Mouse (Mus musculus): ENCODE results near the gene Siglec1. TPM values are rescaled to one million over a fixed set of nuclear protein-coding genes. Genes with fewer than 3 reads are reported as not detected.
"Not testable (repeated sequence)": the region's sequence is repeated elsewhere in the genome, so short reads cannot be mapped to it uniquely, and the experiment has no call there.

Gene Siglec1
- under 1 TPM; 0.55 to 0.57 TPM for total RNA-seq (2021)
- long read RNA-seq, experiment 1: 0 reads
- long read RNA-seq, experiment 2: 0 reads

DNA sequence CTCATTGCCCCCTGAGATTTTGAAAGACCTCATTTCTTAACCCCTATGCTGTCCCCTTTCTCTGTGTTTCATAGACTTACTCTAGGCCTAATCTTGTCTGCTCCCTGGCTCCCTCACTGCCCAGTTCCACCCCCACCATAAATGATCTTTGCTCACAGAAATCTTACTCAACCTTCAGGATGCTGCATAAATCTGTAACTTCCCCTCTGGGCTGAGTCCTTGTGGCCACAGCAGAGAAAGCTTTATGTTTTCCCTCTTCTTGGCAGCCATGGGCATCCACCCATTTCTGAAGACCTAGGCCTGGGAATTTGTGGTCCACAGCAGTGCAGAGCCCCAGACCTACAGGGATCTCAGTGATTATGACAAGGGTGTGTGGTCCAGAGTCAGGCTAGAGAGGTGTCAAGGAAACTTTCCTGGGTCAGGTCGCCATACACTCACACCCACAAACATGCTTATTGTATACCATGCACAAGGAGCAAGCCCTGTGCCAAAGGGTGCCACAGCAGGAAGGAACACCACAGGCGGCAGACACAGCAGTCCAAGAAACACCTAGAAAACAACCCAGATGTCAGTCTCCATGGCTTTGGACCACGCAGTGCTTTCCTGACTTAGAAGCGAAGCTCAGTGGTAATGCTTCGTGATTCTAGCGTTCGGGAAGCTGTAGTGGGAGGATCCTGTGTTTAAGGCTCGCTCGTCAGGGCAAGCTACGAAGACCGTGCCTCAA is at the start of gene Siglec1:
Siglec1 (minus strand) TSS at position 99 of the 724 bp plus-strand sequence.
- no peak for DNase-seq (ENCODE audit: low spot score in 2 of 2)

DNA sequence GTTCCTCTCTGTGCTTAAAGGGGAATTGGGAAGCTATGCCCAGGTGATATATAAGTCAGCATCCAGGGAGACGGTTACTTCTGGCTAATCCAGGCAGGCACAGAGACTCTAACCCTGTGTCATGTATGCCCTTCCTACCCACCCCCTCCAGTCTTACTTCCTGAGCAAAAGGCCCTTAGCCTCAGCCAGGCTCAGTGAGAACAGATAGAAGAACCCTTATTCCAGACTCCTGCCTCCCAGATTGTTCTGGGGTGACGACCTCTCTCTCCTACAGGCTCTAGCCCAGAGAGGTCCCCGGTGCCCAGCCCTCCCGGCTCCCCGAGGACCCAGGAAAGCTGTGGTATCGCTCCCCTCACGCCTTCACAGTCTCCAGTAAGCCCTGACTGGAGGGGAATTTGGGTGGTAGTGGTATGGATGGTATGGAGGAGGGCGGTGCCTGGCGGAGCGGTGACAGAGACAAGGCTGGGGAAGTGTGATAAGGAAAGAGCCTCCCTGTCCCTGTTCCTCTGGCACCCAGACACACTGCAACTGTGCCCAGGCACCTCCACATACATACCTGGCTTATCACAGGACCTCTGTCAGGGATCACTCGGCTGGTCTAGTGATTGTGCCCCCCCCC is 49.1 kb upstream of the Siglec1 start:
- DNase-seq (ENCODE audit: low spot score in 2 of 2): no peak

DNA sequence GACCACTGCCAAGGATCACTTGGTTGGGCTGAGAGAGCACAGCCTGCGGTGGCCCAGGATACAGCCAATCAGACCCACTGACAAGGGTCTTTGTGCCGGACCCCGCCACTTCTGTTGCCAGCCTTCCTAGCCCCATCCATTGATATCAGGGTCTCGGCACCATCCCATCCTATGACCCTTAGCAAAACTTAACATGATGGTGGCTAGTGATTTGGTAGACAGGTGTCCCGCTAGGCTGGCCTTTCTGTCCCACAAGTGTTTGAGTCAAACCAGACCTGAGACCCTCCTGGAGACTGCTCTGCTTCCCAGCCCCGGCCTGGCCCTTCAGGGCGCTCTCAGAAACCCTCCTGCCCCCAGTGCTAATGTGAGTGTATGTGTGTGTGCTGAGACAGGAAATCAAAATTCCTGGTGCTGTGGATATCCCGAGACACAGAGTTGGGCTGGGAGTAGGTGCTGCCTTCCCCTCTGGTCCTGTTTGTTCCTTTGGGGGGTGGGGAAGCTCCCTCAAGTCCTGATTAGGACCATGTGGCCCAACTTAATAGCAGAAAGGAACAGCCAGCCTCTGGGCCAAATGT is 48.3 kb upstream of the Siglec1 start:
- DNase-seq (ENCODE audit: low spot score in 2 of 2): no peak

DNA sequence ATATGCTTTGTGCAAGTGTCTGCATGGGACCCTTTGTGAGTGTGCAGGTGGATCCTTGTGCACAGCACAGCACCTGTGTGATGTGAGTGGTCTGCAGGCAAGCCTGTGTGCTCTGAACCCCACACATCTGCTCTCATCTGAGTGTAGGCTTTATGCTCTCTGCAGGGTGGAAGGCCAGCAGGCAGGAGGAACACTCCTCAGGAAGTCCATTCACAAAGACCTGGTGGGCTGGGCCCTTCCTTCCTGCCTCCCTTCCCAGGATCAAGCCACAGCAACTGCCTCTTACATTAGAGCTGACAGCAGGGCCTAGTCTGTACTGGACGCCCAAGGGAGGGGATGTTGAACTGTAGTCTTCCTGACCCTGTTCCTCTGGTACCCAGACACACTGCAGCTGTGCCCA is 47.8 kb upstream of the Siglec1 start:
- no peak for DNase-seq (ENCODE audit: low spot score in 2 of 2)

DNA sequence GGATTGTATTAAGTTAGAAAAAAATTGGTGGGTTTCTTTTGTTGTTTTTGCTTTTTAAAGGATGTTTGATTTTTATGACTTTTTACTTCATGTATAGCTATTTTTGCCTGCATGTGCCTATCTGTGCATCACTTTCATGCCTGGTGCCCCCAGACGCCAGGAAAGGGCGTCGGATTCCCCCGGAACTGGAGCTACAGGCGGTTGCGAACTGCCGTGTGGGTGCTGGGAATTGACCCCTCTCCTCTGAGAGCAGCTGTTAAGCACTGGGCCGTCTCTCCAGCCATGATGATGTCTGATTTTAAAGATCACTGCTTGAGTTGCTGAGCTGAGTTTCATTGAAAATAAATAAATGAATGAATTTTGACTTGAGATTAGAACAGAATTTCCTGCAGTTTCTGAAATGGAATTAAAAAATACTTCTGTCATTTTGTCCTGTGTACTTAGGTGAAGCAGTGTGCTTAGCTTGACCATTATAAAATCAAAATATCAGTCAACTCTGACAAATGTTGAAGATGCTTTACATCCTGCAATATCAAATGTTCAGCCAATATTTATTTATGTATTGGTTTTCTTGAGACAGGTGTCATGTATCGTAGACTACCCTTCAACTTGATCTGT is 46.5 kb upstream of the Siglec1 start, which contains the start of gene Gm11037:
Gm11037 (plus strand) TSS at position 568 of the 618 bp plus-strand sequence.
- no peak for DNase-seq (ENCODE audit: low spot score in 2 of 2)

DNA sequence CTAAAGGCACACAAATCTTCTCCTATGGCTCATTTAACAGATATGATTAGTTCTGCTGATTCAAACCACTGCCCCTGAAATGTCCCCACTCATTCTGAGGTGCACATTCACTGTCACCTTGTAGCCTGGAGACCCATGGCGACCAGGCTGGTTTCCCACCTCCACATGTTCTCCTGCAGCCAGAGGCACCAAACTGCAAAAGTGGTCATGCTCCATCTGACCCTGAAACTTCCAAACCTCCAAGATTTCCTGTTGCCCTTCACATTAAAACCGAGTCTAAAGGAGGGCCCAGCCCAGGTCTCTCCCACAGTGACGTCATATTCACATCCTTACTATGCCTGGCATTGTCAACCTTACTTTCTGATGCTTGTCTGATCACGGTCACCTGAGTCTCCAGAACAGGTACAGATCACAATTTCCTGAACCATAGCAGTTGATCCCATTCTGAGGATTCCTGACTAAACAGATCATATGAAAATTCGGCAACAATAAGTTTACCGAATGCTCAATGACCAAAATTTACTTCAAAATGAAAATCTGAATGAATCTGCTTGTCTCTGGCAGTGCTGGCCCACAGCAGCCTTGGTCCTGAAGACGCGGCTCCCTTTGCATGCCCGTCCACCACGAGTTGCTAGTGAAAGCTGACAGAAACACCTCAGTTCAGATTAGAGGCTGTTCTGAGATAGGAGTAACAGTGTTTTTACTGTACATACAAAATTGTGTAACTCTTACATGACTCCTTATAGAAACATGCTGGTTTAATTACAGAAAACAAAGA is 45.7 kb upstream of the Siglec1 start:
- DNase-seq (ENCODE audit: low spot score in 2 of 2): no peak

DNA sequence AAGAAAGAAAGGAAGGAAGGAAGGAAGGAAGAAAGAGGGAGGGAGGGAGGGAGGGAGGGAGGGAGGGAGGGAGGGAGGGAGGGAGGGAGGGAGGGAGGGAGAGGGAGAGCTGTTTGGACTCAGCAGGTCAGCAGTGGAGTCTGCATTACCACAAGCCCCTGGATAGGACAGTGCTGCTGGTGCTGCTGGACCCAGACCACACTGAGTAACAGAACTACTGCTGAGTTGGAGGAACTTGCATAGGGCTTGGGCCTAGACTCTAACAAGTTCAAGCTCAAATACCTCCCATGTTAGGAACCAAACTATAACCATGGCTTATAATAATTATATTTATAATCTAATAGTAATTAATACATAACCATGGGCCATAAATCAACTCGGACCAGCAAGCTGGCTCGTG is 44.3 kb upstream of the Siglec1 start:
- no peak for DNase-seq (ENCODE audit: low spot score in 2 of 2)

DNA sequence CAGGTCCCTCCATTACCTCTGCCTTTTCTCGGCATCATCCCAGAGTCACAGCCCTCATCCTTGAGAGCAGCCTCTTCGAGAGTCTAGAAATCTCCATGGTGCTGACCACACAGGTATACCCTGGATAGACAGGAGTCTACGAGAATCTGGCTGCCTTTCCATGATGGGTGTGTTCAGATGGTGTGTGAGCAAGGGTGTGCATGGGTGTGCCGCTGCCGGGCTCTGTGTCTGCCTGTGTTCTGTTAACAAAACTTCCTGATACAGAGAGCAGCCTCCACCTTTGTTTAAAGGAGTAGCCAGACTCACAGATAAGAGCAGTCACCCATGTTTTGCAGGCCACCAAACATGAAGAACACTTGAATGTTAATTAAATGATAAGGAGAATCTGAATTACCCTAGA is 43.3 kb upstream of the Siglec1 start:
- DNase-seq (ENCODE audit: low spot score in 2 of 2): no peak

DNA sequence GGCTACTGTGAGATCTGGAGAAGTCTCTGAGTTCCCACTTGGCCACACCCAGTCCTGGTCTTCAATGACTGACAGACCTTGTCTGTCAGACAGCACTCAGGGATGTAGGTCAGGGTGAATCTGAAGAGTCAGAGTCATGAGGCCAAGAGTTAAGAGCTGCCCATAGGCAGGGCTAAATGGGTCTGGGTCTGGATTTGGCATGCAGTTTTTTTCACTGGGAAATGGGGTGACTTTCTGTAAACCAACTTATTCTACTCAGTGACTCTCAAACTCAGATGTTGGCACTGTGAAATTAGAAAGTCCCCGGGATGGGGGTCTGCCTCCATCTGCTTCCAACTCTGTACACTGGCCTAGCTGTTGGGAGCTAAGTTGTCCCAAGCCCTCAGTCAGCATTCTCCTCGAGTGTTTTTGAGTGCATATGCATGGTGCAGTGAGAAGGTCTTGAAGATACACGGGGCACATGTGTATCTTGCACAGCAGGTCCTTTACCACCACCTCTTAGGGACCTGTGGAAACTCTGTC is 42.1 kb upstream of the Siglec1 start:
- no peak for DNase-seq (ENCODE audit: low spot score in 2 of 2)

DNA sequence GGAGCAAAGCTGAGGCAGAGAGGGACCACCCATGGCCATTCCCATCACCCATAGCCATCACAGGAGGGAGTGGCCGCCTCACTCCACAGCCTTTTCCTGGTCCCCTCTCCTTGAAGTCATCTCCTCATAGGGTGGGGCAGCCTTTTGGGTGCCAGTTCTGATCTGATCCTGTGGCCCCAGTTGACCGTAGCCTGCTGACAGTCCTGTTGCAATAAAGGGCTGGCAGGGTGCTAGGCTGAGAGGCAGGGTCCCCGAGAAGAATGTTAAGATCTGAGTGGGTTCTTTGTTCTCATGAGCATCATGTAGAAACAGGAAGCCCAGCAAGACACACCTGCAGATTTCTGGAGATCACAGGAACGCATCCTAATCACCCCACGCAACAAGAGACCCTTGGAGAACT is 41.6 kb upstream of the Siglec1 start:
- DNase-seq (ENCODE audit: low spot score in 2 of 2): no peak

DNA sequence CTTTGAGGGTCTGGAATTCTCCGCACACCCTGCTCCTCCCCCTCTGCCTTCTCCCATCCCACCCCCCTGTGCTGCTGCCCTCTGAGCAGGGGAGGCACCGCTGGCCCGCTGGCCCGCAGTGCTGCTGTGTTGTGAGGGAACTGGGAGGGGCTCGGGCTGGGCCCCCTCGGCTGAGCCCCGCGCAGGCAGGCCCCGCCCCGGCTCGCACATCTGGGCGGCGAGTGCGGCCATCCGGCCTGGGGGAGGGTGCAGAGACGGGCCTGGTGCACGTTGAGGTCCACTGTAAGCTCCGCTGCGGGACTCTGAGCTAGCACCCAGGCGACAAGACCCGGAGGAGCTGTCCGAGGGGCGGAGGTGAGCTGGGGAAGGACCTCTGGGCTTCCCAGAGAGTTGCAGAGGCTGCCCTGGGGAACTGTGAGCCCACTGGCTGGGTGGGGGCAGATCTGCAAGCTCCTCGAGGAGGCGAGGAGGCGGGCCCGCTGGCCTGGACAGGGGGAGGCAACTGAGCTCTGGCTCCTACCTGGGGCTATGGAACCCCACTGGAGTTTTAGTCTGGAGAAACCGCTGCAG is 40.7 kb upstream of the Siglec1 start, which contains the start of gene Hspa12b:
Hspa12b (plus strand) TSS at position 120 of the 570 bp plus-strand sequence.
- DNase-seq (ENCODE audit: low spot score in 2 of 2): no peak

DNA sequence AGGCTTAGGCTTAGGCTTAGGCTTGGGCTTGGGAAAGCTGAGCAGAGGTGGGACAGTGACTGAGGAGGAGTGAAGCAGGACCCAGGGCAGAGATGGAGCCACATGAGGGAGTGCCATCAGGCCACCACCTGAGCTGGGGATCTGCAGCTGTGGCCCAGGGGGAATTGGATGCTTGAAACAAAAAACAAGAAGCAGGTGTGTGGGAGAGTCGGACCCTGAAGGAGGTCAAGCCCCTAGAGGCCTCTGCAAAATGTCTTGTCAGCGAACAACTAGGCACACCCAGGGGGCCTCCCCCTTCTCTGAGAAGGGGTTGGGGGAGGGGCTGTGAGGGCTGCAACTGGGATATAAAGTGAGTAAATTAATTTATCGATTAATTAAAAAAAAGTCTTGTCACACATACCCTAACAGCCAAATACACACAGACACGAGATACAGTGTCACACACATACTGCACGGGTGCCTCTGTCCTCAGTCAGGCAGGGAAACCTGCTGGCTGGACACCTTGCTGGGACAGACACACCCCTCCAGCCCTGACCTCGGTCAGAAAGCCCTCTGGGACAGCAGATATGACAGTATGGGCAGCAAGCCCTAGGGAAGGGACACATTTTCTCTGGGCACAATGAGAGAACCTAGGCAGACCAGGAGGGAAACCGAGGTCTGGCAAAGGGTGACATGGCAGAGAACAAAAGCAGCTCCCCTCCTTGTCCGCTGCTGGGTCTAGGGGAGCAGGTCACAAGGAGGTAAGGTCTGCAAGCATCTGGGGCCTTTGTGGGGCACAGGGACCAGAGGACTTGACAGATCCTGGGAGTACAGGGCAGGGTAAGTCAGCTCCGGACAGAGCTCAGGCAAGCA is 39.6 kb upstream of the Siglec1 start:
- no peak for DNase-seq (ENCODE audit: low spot score in 2 of 2)

DNA sequence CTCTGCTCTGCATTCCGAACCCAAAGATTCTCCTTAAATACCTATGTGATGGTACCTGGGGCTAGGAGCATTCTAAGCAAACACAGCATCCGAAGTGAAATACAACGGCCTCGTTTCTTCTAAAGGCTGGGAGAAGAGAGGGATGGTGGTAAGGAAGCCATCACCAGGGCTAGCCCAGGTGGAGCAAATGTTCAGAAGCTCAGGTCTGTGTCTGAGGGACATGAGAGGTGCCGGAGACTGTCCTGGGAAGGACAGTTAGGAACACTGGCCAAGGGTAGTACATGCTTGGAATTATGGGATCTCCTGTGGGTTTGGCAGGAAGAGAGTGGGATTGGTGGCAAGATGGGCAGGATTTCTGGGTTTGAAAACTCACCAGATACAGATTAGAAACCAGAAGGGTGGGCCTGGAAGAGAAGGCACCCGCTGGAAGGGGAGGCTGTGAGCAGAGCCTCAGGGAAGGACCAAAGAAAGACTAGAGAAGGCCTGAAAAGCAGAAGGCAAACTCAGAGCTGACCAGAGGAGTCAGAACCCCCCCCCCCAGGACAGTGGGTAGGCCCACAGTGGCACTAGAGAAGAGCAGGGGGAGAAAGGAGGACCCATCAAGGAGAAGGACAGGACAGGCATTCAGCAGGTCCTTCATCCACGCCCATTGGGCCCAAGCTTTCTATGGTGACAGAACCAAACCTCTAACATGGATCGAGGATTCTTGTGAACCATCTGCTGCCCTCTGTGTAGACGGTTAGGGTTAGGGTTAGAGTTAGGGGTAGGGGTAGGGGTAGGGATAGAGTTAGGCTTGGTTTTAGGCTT is 38.8 kb upstream of the Siglec1 start:
- DNase-seq (ENCODE audit: low spot score in 2 of 2): no peak

DNA sequence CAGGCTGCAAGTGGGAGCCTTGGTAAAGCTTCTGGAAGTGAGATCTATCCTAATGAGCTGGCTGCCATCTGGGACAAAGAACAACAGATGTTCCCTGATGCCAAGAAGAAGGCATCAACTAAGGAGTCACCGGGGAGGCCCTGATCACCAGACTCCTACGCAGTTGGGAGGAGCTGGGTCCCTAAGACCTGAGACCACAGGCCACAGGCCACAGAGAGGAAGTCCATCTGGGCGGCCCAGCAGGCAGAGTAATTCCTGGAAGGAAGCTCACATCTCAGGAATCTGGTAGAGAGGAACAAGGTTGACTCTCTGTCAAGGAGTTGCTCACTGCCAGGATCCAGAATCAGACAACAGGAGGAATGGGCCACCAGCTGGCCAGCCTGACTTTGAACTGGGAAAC is 37.6 kb upstream of the Siglec1 start:
- peak in 1 of 2 experiments; percentile 23 for DNase-seq (ENCODE audit: low spot score in 2 of 2)

DNA sequence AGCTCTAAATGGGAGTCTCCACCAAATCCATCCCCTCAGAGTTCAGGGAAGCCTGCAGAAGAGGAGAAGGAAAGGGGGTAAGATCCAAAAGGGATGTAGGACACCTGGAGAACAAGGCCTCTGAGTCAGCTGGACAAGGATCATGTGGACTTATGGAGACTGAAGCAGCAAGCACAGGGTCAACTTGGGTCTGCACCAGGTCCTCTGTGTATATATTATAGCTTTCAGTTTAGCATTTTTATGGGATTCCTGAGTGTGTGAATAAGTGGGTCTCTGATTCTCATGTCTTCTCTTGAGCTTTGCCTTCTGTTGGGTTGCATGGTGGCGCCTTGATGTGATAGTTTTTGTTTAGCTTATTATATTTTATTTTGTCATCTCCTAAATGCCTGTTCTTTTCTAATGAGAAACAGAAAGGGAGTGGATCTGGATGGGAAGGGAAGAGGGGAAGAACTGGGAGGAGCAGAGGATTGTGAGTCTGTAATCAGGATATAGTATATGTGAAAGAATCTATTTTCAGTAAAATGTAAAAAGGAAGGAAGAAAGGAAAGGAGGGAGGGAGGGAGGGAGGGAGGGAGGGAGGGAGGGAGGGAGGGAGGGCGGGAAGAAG is 32.5 kb upstream of the Siglec1 start:
- no peak for DNase-seq (ENCODE audit: low spot score in 2 of 2)

DNA sequence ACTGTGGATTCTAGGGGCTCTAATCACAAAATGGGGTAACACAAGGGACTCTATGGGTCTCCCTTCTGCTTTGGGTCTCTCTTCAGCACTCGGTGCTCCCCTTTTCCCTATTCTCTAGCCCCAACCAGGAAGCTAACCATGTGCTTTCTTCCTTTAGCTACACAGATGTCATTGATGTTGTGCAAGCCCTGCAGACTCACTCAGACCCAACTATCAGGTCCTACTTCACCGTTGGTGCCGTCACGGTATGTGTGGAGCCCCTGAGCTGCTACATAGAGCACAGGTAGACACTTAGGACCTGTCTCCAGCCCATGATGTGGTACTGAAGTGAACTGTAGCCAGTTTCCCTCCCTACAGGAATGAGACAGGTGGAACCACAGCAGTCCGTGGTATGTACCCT is 19.4 kb upstream of the Siglec1 start:
- DNase-seq (ENCODE audit: low spot score in 2 of 2): no peak

DNA sequence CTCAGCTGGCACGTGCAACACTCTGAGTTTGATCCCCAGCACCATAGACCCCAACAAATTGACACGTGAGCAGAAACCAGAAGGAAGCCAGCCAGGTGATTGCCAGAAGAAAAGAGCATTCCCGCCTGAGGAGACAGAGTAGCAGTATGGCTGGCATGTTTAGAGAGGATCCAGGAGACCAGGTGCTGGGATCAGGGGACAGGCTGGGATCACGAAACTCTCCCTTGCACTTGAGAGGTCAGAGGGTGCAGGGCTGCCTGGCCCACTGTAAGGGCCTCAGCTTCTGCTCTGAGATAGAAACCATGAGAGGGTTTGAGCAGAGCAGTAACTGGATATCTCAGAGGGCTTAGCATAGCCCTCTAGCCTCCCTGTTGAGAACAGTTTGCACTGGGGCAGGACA is 18.5 kb upstream of the Siglec1 start:
- DNase-seq (ENCODE audit: low spot score in 2 of 2): not testable (repeated sequence)

DNA sequence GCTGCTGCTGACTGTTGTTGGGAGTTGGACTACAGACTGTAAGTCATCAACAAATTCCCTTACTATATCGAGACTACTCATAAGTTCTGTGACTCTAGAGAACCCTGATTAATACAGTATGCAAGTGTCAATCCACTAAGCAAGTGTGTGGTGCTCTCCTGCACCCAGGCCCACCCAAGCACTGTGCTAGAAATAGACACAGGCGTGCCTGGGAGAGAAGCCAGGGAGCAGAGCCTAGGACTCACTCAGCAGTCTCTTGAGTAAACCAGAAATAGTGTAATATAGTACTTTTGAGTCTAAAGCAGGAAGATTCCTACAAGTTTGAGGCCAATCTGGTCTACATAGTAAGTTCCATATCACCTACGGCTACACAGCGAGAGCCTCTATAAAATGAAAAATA is 17.5 kb upstream of the Siglec1 start:
- DNase-seq (ENCODE audit: low spot score in 2 of 2): no peak
